Mouse (Mus musculus) megakaryocyte, embryonic 14.5 days (primary cell): ENCODE measurements around the gene Nlrp2.

Source experiments
- FLI1 ChIP-seq: IDR thresholded peaks from 2 replicates; pipeline ENCODE4 v1.6.1; 2012; ENCODE audit warnings: low read length, inconsistent platforms, mixed read lengths
- GATA1 ChIP-seq: IDR thresholded peaks from 3 replicates; pipeline ENCODE4 v1.6.1; 2012; ENCODE audit warnings: mixed read lengths, low read length, inconsistent platforms, borderline replicate concordance

GRCm38 (mm10) chr7:5327511-5327910 is 23.3 kb downstream of the Nlrp2 start:
- TF ChIP-seq GATA1 (no peak), FLI1 (no peak)
